Mouse (Mus musculus) testis, adult 2 months (tissue): Measurements from ENCODE around the gene 2010109A12Rik.

ENCODE experiments used
- CTCF ChIP-seq: fragments of 200-500 bp; IDR thresholded peaks from 2 replicates; pipeline ENCODE4 v1.5.1; 2012; ENCODE audit warnings: low read depth, mild to moderate bottlenecking, inconsistent platforms, low read length, moderate library complexity; ENCODE audit not compliant: control insufficient read depth, insufficient read depth, insufficient replicate concordance
- POLR2A ChIP-seq: fragments of 200-500 bp; IDR thresholded peaks from 2 replicates; pipeline ENCODE4 v1.6.1; 2012; ENCODE audit warnings: low read depth, mild to moderate bottlenecking, inconsistent platforms, low read length, moderate library complexity; ENCODE audit not compliant: control insufficient read depth

- TF ChIP-seq CTCF: no peak
- no peak for TF ChIP-seq POLR2A
Observed at GRCm38 (mm10) chr5:93231721-93232120, 25.4 kb downstream of the 2010109A12Rik start.
